Mouse (Mus musculus) cortical plate, adult 2 months (tissue): Measurements from ENCODE around the gene Cd69. TPM values are rescaled to one million over a fixed set of nuclear protein-coding genes. Genes with fewer than 3 reads are reported as not detected.
A peak's percentile ranks its signal among the peaks of the same experiment; 100 is the strongest.

Source experiments
- H3K27ac ChIP-seq: fragments of 200-500 bp; 2 replicates; pipeline ENCODE4 v1.5.1; 2012; ENCODE audit warnings: low read length, control low read depth, inconsistent platforms; ENCODE audit not compliant: insufficient read depth
- H3K4me1 ChIP-seq: fragments of 200-500 bp; 2 replicates; pipeline ENCODE4 v1.6.1; 2011; ENCODE audit warnings: low read length; ENCODE audit not compliant: control insufficient read depth, insufficient read depth
- H3K4me3 ChIP-seq: fragments of 200-500 bp; 2 replicates; pipeline ENCODE4 v1.5.1; 2011; ENCODE audit warnings: mild to moderate bottlenecking, low read length, control low read depth; ENCODE audit not compliant: insufficient read depth
- CTCF ChIP-seq: fragments of 200-500 bp; IDR thresholded peaks from 2 replicates; pipeline ENCODE4 v1.5.1; 2011; ENCODE audit warnings: mild to moderate bottlenecking, control low read depth, low read length; ENCODE audit not compliant: insufficient read depth; ENCODE audit errors: extremely low read depth
- POLR2A ChIP-seq: fragments of 200-500 bp; IDR thresholded peaks from 2 replicates; pipeline ENCODE4 v1.6.1; 2011; ENCODE audit warnings: mild to moderate bottlenecking, low read length, control low read depth; ENCODE audit not compliant: insufficient read depth; ENCODE audit errors: extremely low read depth
- polyA plus RNA-seq: library from polyadenylated mRNA; depleted of rRNA; stranded (reverse); fragments of >200 nt; gene quantifications from 2 replicates; pipeline ENCODE4 v1.2.3, GENCODE M21; 2012

The Cd69 gene
- polyA plus RNA-seq, 1 experiment: not detected

DNA sequence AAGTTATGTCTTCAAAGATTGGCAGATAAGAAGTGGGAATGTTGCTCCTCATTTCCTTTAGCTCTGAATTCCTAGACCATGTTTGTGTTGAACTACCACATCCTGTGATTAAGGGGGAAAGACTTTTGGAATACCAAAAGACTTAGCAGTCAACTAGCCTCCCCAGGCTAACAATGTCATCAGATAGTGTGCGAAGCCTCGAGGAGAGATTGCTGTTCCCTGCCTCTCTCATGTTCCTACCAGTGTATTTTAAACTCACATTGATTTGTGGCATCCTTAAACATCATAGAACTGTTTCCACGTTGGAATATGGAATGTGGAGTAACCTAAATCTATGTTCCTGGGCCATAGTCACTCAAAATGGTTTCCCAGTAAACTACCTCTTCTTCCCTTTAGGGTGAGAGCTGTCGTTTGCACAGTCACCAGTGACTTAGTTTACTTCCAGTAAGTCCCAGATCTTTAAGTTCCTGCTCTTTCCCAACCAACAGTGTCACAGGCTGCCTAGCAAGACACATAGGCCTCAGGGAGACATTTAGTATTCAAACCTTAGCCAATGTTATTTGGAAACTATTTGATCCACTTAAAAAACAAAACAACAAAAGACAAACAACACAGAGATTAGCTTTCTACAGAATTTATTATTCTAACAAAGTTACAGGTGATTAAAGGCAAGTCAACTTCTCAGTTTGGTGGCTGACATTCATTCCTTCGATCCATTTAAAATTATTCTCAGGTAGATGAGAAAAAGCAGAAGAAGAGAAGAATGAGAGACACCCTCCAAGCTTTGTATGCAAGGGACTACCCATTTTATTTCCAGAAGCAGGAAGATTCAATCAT is 43.0 kb downstream of the Cd69 start:
- Histone ChIP-seq H3K27ac (peak overlapping the region; percentile 71; the same call in 1 of the 2 replicates), H3K4me1 (no peaks in the 10 kb centered on the region; the same call in none of the 2 replicates), H3K4me3 (no peak overlapping the region)
- TF ChIP-seq CTCF (no peak), POLR2A (no peak)

DNA sequence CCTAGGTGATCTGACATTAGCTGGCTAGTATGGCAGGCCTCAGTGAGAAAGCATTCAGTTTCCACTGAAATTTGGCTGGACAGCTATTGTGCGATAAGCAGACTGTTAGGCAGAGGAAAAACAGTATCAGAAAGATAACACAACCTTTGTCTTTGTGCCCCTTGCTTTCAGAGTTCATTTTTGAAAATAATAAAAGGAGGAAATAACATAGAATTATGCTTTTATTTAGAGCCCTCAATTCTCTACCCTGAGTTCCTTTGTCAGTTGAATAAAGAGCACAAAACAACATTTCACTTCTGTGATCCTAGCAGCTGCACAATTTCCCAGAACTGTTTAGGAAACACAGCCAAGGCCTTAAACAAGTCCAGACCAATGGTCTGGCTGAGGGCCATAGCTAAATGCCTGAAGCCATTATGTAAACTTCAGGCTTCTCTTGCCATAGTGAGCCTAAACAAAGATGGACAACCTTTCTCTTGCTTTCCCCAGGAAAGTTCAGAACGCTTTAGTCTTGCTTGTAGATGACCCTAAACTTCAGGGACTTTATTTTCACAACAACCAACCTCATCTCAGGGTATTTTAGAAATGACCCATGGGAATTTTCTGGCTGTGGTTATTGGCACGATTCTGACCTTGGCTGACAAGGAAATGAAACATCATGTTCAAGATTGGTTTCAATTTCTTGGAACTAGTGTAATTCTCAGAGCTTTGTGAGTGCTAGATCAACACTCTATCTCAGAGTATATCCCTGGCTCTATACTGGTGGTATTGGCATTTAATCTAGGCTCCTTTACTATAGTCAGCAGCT is 45.3 kb downstream of the Cd69 start:
- Histone ChIP-seq H3K27ac (peak overlapping the region; percentile 92), H3K4me3 (no peak overlapping the region), H3K4me1 (no peaks in the 10 kb centered on the region; the same call in none of the 2 replicates)
- TF ChIP-seq CTCF: no peak
- no peak for TF ChIP-seq POLR2A

GRCm38 (mm10) chr6:129228935-129229773 is 46.1 kb downstream of the Cd69 start:
- no peak overlapping the region for H3K4me3 ChIP-seq
- TF ChIP-seq POLR2A: no peak
- TF ChIP-seq CTCF: no peak
- H3K27ac ChIP-seq: peak overlapping the region; percentile 87
- H3K4me1 ChIP-seq: no peaks in the 10 kb centered on the region; the same call in none of the 2 replicates

GRCm38 (mm10) chr6:129225078-129225477 is 50.2 kb downstream of the Cd69 start:
- H3K4me3 ChIP-seq: no peak overlapping the region
- no peaks in the 10 kb centered on the region; the same call in 1 of the 2 replicates for H3K4me1 ChIP-seq
- TF ChIP-seq CTCF (no peak), POLR2A (no peak)
- no peak overlapping the region for H3K27ac ChIP-seq

- Histone ChIP-seq H3K27ac (no peak overlapping the region), H3K4me3 (no peak overlapping the region), H3K4me1 (no peaks in the 10 kb centered on the region; the same call in 1 of the 2 replicates)
- TF ChIP-seq CTCF (no peak), POLR2A (no peak)
Measured at GRCm38 (mm10) chr6:129224090-129224489, 51.1 kb downstream of the Cd69 start.

GRCm38 (mm10) chr6:129223611-129224010 is 51.6 kb downstream of the Cd69 start:
- Histone ChIP-seq H3K4me1 (no peaks in the 10 kb centered on the region), H3K4me3 (no peak overlapping the region), H3K27ac (no peak overlapping the region)
- TF ChIP-seq CTCF (no peak), POLR2A (no peak)

- no peak overlapping the region for H3K4me3 ChIP-seq
- TF ChIP-seq CTCF: no peak
- no peak for TF ChIP-seq POLR2A
- no peaks in the 10 kb centered on the region for H3K4me1 ChIP-seq
- H3K27ac ChIP-seq: no peak overlapping the region
Measured at GRCm38 (mm10) chr6:129222188-129222800, 52.9 kb downstream of the Cd69 start.

DNA sequence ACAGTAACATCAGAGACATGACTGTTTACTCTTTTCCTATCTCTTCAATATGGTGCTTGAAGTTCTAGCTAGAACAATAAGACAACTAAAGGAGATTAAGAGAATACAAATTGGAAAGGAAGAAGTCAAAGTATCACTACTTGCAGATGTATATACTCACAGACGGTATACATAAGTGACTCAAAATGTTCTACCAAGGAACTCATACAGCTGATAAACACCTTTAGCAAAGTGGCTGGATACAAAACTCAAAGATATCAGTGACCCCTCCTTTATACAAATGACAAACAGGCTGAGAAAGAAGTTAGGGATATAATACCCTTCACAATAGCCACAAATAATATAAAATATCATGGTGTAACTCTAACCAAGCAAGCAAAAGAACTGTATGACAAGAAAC is 54.2 kb downstream of the Cd69 start:
- Histone ChIP-seq H3K4me3 (no peak overlapping the region), H3K27ac (no peak overlapping the region), H3K4me1 (no peaks in the 10 kb centered on the region)
- TF ChIP-seq POLR2A: no peak
- no peak for TF ChIP-seq CTCF

DNA sequence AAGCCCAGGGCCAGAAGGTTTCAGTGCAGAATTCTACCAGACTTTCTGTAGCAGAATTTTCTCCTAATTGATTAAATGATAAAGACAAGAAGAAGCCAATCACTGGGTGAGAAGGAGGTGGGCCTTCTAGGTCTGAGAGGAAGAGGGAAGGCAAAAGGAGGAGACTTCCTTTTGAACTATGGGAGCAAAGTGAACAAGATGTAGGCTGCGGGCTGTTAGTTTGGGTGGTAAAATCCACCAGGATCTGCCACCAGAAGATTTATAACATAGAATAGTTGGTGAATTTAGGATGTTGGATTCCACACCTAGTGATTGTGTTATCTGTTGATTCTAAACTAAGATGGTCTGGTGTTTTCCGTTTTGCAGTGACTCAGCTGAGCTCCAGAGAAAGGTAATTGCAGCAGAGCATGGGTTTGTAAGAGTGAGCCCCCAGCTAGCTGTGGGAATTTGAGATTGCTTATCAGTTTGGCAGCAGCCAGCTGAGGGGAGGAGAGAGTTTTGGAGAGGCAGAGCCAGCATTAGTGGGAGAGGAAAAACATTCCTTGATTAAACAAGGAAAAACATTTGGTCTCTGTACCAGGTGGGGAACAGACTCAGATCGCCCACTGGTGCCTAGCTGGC is 55.2 kb downstream of the Cd69 start:
- TF ChIP-seq POLR2A (no peak), CTCF (no peak)
- Histone ChIP-seq H3K4me1 (no peaks in the 10 kb centered on the region), H3K4me3 (no peak overlapping the region), H3K27ac (no peak overlapping the region)
